Mouse (Mus musculus): ENCODE results near the gene Snrpb2. TPM values are rescaled to one million over a fixed set of nuclear protein-coding genes. Genes with fewer than 3 reads are reported as not detected.

The Snrpb2 gene
- total and polyA plus RNA-seq, 3 experiments: 31.0 to 201 (median 116) TPM

DNA sequence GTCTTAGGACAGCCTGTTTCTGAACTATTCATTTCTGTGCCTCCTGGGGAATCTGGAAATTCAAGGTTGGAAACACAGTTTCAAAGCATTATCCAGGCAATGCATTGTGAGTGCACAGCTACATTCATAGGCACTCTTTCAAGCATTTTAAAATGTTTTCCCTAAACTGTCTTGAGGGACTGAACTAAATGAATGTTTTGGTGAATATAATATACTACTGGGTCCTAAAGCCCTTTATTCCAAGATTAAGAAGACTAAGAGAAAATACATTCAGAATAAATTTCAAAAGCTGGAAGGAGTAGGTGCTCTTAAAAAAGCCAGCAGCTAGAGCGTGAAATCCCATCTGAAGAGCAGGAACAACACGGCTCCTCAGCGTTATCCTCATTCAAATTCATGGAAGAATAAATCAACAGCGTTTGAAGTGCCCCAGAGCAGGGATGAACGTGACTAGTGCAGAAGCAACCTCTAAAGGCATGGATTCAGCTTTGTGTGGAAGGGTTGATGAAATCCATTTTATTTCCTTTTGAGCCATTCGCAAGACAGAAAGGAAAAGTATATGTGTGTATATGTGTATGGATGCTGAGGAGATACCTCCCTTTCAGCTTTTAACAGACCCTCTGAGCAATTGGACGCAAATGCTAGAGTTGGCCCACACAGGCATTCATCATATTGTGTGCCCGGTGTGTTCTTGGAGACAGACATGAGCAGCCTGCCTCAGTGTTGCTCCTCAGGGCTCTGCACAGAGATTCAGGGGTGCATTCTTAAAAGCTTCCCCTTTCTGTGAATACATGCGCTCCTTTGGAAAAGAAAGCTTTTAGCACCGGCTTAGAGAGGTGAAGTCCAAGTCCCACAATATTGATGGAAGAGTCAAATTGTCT is 30.2 kb upstream of the Snrpb2 start:
- dilution Hi-C loops (cut with MboI; ENCODE audit: extremely low pct_ligation_motif_present, extremely low pct_unique_long_range_greater_than_20kb, low sequenced_read_pairs) (no loop called here), in situ Hi-C loops (cut with MboI; ENCODE audit: low pct_ligation_motif_present, low pct_unique_long_range_greater_than_20kb, low sequenced_read_pairs) (no loop called here)
- H3K27me3 ChIP-seq (replicated peaks): peaks cover 8% of the 10 kb centered on the region
- H3K79me2 ChIP-seq (replicated peaks; ENCODE audit: control insufficient read depth, extremely low read depth, insufficient read depth, poor library complexity, severe bottlenecking): no peaks in the 10 kb centered on the region
- no peak overlapping the region for H3K4me3 ChIP-seq (replicated peaks in 1 of 3; ENCODE audit: low read depth in 2 of 3, low read length in 2 of 3, poor library complexity in 1 of 3)
- no peak overlapping the region for H3K4me2 ChIP-seq (ENCODE audit: insufficient read depth, low read depth, poor library complexity, severe bottlenecking)
- H3K4me1 ChIP-seq (ENCODE audit: control insufficient read depth in 1 of 2, insufficient read depth in 2 of 2): peaks cover 0 to 10% of the 10 kb centered on the region in 2 experiments; a peak in 2 of 4 replicates
- DNase-seq (ENCODE audit: extremely low read depth): no peak
- no peaks in the 10 kb centered on the region for H3K36me3 ChIP-seq (replicated peaks in 1 of 2; ENCODE audit: control insufficient read depth in 1 of 2, insufficient read depth in 1 of 2, low read length in 1 of 2)
- no peak for TF ChIP-seq POLR2A (IDR thresholded peaks at IDR 0.05; ENCODE audit: low read depth, low read length)
- TF ChIP-seq USF2 (conservative IDR thresholded peaks at IDR 0.05; ENCODE audit: low read depth, low read length): no peak
- TF ChIP-seq ZNF384 (IDR thresholded peaks at IDR 0.05; ENCODE audit: low read depth, low read length): no peak
- no peak for TF ChIP-seq USF1 (IDR thresholded peaks at IDR 0.05; ENCODE audit: low read depth, low read length)
- no peak overlapping the region for H3K9ac ChIP-seq (ENCODE audit: insufficient read depth, low read depth)
- no peaks in the 10 kb centered on the region for H3K9me3 ChIP-seq (replicated peaks; ENCODE audit: low read length)
- no peak overlapping the region for H3K27ac ChIP-seq (ENCODE audit: insufficient read depth, low read depth)

DNA sequence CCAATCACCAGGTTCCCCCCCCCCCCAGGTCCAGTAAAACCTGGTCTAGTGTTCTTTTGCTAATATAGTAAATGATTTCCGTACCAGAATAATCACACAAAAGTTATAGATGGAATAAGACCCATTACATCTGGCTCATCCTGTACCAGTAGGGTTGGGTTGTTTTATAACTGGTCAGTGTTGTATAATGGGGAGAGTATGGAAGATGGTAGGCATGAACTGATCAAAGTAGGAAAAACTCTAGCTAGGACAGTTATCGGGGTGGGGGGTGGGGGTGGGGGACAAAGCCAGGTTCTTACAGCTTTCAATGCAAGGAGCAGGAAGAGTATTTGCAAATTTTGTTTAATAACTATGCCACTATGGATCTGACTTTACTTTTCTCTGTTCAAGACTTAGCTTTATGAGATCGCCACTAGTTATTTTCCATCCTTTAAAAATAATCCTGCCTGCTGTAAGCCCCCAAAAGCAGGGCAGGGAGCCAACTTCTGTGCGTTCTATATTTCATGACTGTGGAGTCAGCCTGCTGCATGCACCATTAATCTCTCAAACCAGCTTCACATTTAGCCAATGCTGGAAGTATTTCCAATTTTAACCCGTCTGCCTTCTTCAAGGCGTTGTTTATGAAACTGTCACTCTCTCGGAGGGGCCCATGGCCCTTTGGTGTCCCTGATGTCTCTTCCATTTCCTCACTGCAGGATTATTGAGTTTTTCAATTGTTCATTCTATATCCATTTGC is 28.3 kb upstream of the Snrpb2 start:
- Histone ChIP-seq H3K9ac (ENCODE audit: insufficient read depth, low read depth) (no peak overlapping the region), H3K36me3 (replicated peaks in 1 of 2; ENCODE audit: control insufficient read depth in 1 of 2, insufficient read depth in 1 of 2, low read length in 1 of 2) (no peaks in the 10 kb centered on the region), H3K27ac (ENCODE audit: insufficient read depth, low read depth) (no peak overlapping the region), H3K9me3 (replicated peaks; ENCODE audit: low read length) (no peaks in the 10 kb centered on the region), H3K4me3 (replicated peaks in 1 of 3; ENCODE audit: low read depth in 2 of 3, low read length in 2 of 3, poor library complexity in 1 of 3) (no peak overlapping the region), H3K27me3 (replicated peaks) (peaks cover 8% of the 10 kb centered on the region), H3K4me1 (ENCODE audit: control insufficient read depth in 1 of 2, insufficient read depth in 2 of 2) (peaks cover 0 to 10% of the 10 kb centered on the region in 2 experiments; a peak in 2 of 4 replicates), H3K79me2 (replicated peaks; ENCODE audit: control insufficient read depth, extremely low read depth, insufficient read depth, poor library complexity, severe bottlenecking) (no peaks in the 10 kb centered on the region), H3K4me2 (ENCODE audit: insufficient read depth, low read depth, poor library complexity, severe bottlenecking) (peak overlapping the region; percentile 78)
- in situ Hi-C loops (cut with MboI; ENCODE audit: low pct_ligation_motif_present, low pct_unique_long_range_greater_than_20kb, low sequenced_read_pairs) (no loop called here), dilution Hi-C loops (cut with MboI; ENCODE audit: extremely low pct_ligation_motif_present, extremely low pct_unique_long_range_greater_than_20kb, low sequenced_read_pairs) (no loop called here)
- TF ChIP-seq USF2 (conservative IDR thresholded peaks at IDR 0.05; ENCODE audit: low read depth, low read length) (no peak), EP300 (IDR thresholded peaks at IDR 0.05; ENCODE audit: low read length) (no peak), KAT2A (IDR thresholded peaks at IDR 0.05; ENCODE audit: insufficient replicate concordance, low read length) (no peak), ZNF384 (IDR thresholded peaks at IDR 0.05; ENCODE audit: low read depth, low read length) (no peak), SMC3 (IDR thresholded peaks at IDR 0.05; ENCODE audit: low read depth, low read length) (no peak), NRF1 (IDR thresholded peaks at IDR 0.05; ENCODE audit: low read depth, low read length) (no peak), JUN (IDR thresholded peaks at IDR 0.05; ENCODE audit: insufficient read depth, low read depth, low read length) (no peak), CHD1 (IDR thresholded peaks at IDR 0.05; ENCODE audit: low read depth, low read length) (no peak), ZKSCAN1 (IDR thresholded peaks at IDR 0.05; ENCODE audit: borderline replicate concordance, low read depth, low read length) (no peak), PAX5 (IDR thresholded peaks at IDR 0.05; ENCODE audit: low read length) (no peak)
- DNase-seq (ENCODE audit: extremely low read depth): no peak
